8 mouse cellular contexts compared by ENCODE assay signal in the genomic region with DNA sequence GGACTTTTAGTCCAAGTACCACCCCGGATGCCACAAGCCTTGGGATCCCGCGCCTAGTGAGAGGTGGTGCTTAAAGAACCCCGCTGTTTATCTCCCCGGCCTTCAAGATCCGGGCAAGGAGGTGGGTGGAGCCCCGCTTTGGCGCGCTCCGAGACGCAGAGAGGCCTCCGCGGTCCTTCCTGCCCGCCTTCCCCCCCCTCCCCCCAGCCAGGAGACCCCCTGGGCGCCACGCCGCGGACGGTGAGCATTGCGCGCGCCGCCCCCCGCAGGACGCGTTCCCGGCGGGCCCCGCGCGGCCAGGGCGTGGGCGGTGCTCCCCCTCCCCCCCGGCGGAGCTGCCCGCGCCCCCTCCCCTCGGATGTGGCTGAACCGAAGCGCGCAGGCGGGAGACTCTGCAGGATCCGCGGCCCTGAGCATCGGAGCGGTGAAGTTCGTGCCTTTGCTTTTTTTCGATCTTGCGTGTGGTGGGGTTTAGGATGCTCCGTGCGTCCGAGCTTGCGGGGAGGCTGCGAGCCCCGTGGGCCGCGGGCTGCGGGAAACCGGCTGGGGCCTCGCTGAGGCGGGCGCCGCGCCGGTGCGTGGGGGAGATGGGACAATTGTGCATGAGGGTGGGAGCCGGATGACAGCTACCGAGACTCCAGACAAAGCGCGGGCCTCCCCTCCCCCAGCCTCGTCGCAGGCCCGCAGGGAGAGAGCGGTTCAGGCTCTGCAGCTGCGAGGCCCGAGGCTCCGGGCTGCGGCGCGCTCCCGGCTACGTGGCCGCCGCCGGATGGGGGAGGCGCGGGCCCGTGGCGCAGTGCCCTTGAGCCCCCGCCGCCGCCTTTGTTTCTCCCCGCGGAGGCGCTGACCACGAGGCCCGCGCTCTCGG. TPM values are rescaled to one million over a fixed set of nuclear protein-coding genes. Genes with fewer than 3 reads are reported as not detected.
A peak's percentile ranks its signal among the peaks of the same experiment; 100 is the strongest.
DNase-seq lines count a peak whose midpoint lies in the region; ATAC-seq lines count a peak whose summit lies in the region.

Cbx3 (plus strand) TSS at position 50 of the 868 bp plus-strand sequence.

- peak; percentile 89 for DNase-seq in MN1 (ENCODE audit: low spot score)
- peak; percentile 81 for DNase-seq in cerebellum, adult 8-10 months
- peak; percentile 83 to 84 for DNase-seq in layer of hippocampus, postnatal 14 days (ENCODE audit: low spot score in 2 of 2)
- DNase-seq in lung, postnatal 10 days: peak; percentile 94
- DNase-seq in retina, embryonic 14.5 days (ENCODE audit: low spot score): peak; percentile 88
- peak; percentile 88 to 93 for DNase-seq in thymus, postnatal 36 days

- peak; percentile 58 for ATAC-seq in frontal cortex, adult (ENCODE audit: low TSS enrichment)
- peak; percentile 49 to 54 for ATAC-seq in hematopoietic stem cell, adult 5-6 weeks (replicated peaks in 1 of 2; ENCODE audit: insufficient read depth in 1 of 2, low FRiP score in 2 of 2, low TSS enrichment in 1 of 2, low read depth in 1 of 2, poor library complexity in 2 of 2, severe bottlenecking in 2 of 2)

RNA-seq across cellular contexts. Expression of gene Cbx3, which starts in this region (rescaled TPM):
- total RNA-seq in hematopoietic stem cell, adult 5-6 weeks (2017): 419 and 609 TPM in 2 replicates
- total RNA-seq in layer of hippocampus, postnatal 14 days (2021): 100 to 1,000 TPM; 158 to 160 TPM

Comparison
In these comparisons a context has a peak if more than half of its experiments do, and no peak if none do; other contexts are left out.
1. Peak in every context shown above with its lines: DNase-seq and ATAC-seq.